Mouse (Mus musculus) Patski (cell line): ENCODE data around the gene Actl11. TPM values are rescaled to one million over a fixed set of nuclear protein-coding genes. Genes with fewer than 3 reads are reported as not detected.

ENCODE experiments used
- ATAC-seq: fragments of 100-300 bp; one replicate; pipeline ENCODE4 v1.8.0; 2021
- CTCF ChIA-PET: fragments of 350-600 bp; sonication (Branson Sonifier 250); formaldehyde crosslinking; loops from one replicate; lab custom pipeline; 2022; ENCODE audit warnings: inconsistent platforms; lab: Charles Lee
- POLR2A ChIA-PET: fragments of 350-600 bp; sonication (Branson Sonifier 250); formaldehyde crosslinking; loops from one replicate; lab custom pipeline; 2022; ENCODE audit warnings: antibody characterized with exemption, inconsistent platforms; lab: Charles Lee
- DNase-seq: peaks from one replicate; pipeline ENCODE4 v3.0.0-alpha.2; 2011; ENCODE audit warnings: low read depth, low spot score
- H3K27me3 ChIP-seq: fragments of 371-371 bp; one replicate; pipeline ENCODE4 v1.5.1; 2021
- CTCF ChIP-seq: fragments of 100-300 bp; IDR thresholded peaks from one replicate; pipeline ENCODE4 v1.5.1; 2021
- in situ Hi-C: fragments of 300-500 bp; cut with MboI; formaldehyde crosslinking; loops from 3 replicates; pipeline ENCODE4 v1.11.1; 2018; ENCODE audit warnings: low pct_unique_long_range_greater_than_20kb, mixed read lengths
- polyA plus RNA-seq: library from polyadenylated mRNA; unstranded; gene quantifications from one replicate; pipeline ENCODE4 v1.2.3, GENCODE M21; 2021

Gene Actl11
- polyA plus RNA-seq, 1 experiment from 2014 or later = not detected

DNA sequence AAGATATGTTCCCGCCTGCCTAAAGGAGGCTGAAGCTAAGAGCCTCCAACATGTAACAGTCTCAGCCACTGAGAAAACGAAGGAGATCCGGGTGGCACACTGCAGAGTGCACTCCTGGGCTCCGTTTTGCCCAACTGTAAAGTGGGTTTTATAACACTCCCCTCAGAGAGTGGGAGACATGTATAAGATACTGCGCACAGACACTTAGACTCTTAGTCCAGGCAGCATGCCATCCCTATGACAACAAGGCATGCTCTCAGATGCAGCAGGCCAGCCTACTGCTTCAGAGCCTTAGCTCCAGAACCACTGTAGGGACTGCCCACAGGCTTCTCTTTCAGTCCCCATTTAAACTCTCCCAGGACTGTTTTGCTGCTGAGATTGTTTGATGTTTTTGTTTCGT lies 9.4 kb upstream of the Actl11 start:
- POLR2A ChIA-PET = no interaction called here
- DNase-seq (no peak), ATAC-seq (no peak)
- TF ChIP-seq CTCF = no peak
- CTCF ChIA-PET = interaction anchor here (1.8 kb wide), 1 partner anchor 14 kb away, joined by 12 read pairs; no protein-coding TSS in a partner anchor
- no peaks in the 10 kb centered on the region for H3K27me3 ChIP-seq
- in situ Hi-C loops = no loop called here

GRCm38 (mm10) chr9:107919441-107919840 lies 8.8 kb upstream of the Actl11 start:
- ATAC-seq (no peak), DNase-seq (no peak)
- no peaks in the 10 kb centered on the region for H3K27me3 ChIP-seq
- in situ Hi-C loops = no loop called here
- ChIA-PET CTCF (interaction anchor here (1.8 kb wide), 1 partner anchor 14 kb away, joined by 12 read pairs; no protein-coding TSS in a partner anchor), POLR2A (no interaction called here)
- TF ChIP-seq CTCF = no peak

GRCm38 (mm10) chr9:107923021-107923420 lies 5.2 kb upstream of the Actl11 start:
- H3K27me3 ChIP-seq = peaks cover 4% of the 10 kb centered on the region
- in situ Hi-C loops = no loop called here
- CTCF ChIA-PET = interaction anchor here (1.2 to 4.2 kb wide), 3 partner anchors 10 to 18 kb away, joined by 4 to 17 read pairs (median 4); partner anchors contain the start of gene Mst1r
- no peak for TF ChIP-seq CTCF
- ATAC-seq = no peak
- DNase-seq = no peak
- POLR2A ChIA-PET = no interaction called here

DNA sequence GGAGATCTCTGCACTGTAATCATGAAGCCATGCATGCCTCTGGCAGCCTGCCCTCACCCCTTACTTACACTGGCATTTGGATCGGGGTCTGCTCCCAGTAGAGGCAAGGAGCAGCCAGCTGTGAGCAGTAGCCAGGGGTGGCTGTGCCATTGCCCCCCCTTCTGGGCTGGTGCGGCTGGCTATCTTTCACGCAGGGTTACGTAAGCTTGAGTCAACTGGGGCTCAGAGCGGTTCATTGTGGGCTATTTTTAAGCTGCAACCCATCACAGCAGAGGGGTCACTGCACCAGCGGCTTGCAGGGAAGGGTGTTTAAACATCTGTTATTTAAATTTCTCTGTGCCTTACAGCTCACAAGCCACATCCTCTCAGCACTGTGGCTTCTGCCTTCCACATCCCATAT lies 4.3 kb upstream of the Actl11 start:
- H3K27me3 ChIP-seq = peaks cover 10% of the 10 kb centered on the region
- no peak for ATAC-seq
- in situ Hi-C loops = no loop called here

GRCm38 (mm10) chr9:107925251-107925650 lies 3.0 kb upstream of the Actl11 start:
- in situ Hi-C loops = no loop called here
- no peak for ATAC-seq
- no peak for TF ChIP-seq CTCF
- DNase-seq = no peak
- ChIA-PET POLR2A (no interaction called here), CTCF (interaction anchor here (1.5 to 4.2 kb wide), 2 partner anchors 20 to 38 kb away, joined by 4 to 17 read pairs; no protein-coding TSS in a partner anchor)
- peaks cover 10% of the 10 kb centered on the region for H3K27me3 ChIP-seq

More for the DNA sequence above, 4.3 kb upstream of the Actl11 start:
- no peak for TF ChIP-seq CTCF
- no peak for DNase-seq
- ChIA-PET CTCF (interaction anchor here (1.7 to 4.2 kb wide), 2 partner anchors 11 to 19 kb away, joined by 4 to 17 read pairs; no protein-coding TSS in a partner anchor), POLR2A (no interaction called here)

DNA sequence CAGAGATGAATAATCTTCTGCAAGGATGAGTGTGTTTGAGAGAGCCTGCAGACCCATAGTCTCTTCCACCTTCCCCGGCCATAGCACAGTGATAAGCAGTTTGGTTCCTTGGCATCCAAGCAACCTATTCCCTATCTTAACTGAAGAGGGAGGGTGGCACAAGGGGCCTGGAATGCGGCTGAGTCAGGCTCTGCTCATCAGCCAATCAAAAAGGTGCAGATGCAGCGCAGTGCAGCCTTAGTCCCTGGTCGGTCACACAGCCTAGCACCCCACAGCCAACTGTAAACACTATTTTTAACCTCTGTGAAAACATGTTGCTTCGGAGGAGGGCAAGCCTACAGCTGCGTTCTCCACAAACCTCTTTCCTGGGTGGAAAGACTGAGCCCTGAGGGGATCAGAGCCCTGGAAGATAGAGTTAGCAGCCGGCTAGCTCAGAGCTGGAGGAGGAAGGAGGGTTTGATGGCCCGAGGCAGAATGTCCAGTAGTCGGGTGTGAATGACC lies 1.3 kb upstream of the Actl11 start:
- ChIA-PET CTCF (interaction anchor here (4.2 kb wide), 1 partner anchor 22 kb away, joined by 17 read pairs; no protein-coding TSS in a partner anchor), POLR2A (interaction anchor here (0.6 to 1.4 kb wide), 2 partner anchors 13 to 16 kb away, joined by 3 read pairs; no protein-coding TSS in a partner anchor)
- H3K27me3 ChIP-seq = peaks cover 10% of the 10 kb centered on the region
- DNase-seq = no peak
- no peak for ATAC-seq
- in situ Hi-C loops = no loop called here
- no peak for TF ChIP-seq CTCF

DNA sequence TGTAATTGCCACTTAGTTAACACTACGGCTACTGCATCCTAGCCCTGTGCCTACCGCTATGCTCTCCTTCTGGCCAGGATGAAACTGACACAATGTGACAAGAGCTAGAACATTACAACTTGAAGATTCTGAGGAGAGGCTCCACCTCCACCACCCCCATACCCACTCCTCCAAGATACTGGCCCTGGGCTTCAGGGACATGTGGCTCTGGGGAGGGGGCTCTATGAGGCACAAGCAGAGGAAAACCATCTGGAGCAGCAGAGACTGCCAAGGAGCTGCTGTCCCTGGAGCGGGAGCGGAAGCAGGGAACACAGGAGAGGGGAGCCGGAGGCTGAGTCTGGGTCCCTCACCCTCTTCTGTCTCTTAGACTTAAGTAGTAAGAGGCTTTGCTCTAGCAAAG lies 520 bp upstream of the Actl11 start:
- ATAC-seq (no peak), DNase-seq (no peak)
- TF ChIP-seq CTCF = no peak
- ChIA-PET CTCF (no interaction called here), POLR2A (interaction anchor here (1.4 kb wide), 1 partner anchor 12 kb away, joined by 3 read pairs; no protein-coding TSS in a partner anchor)
- H3K27me3 ChIP-seq = peaks cover 12% of the 10 kb centered on the region
- in situ Hi-C loops = no loop called here

GRCm38 (mm10) chr9:107932221-107932620 lies 4.0 kb downstream of the Actl11 start:
- DNase-seq = no peak
- in situ Hi-C loops = no loop called here
- CTCF ChIA-PET = interaction anchor here (0.9 to 1.6 kb wide), 2 partner anchors 10 to 25 kb away, joined by 3 read pairs; no protein-coding TSS in a partner anchor
- H3K27me3 ChIP-seq = peaks cover 21% of the 10 kb centered on the region
- no peak for TF ChIP-seq CTCF
- ATAC-seq = no peak
- POLR2A ChIA-PET = interaction anchor here (1.3 kb wide), 1 partner anchor 24 kb away, joined by 3 read pairs; no protein-coding TSS in a partner anchor

GRCm38 (mm10) chr9:107934146-107934545 lies 5.9 kb downstream of the Actl11 start:
- ChIA-PET POLR2A (no interaction called here), CTCF (no interaction called here)
- DNase-seq = no peak
- peaks cover 24% of the 10 kb centered on the region for H3K27me3 ChIP-seq
- no peak for TF ChIP-seq CTCF
- ATAC-seq = no peak
- in situ Hi-C loops = no loop called here

GRCm38 (mm10) chr9:107935374-107935773 lies 7.1 kb downstream of the Actl11 start, which contains the start of gene Camkv:
TSS of gene Camkv (plus strand) at chr9:107935674.
- peaks cover 31% of the 10 kb centered on the region for H3K27me3 ChIP-seq
- TF ChIP-seq CTCF = no peak
- ChIA-PET POLR2A (no interaction called here), CTCF (no interaction called here)
- DNase-seq (no peak), ATAC-seq (no peak)
- in situ Hi-C loops = no loop called here

GRCm38 (mm10) chr9:107935790-107936214 lies 7.5 kb downstream of the Actl11 start:
- no peak for ATAC-seq

More at GRCm38 (mm10) chr9:107935790-107936214, 7.5 kb downstream of the Actl11 start:
- H3K27me3 ChIP-seq = peaks cover 32% of the 10 kb centered on the region
- ChIA-PET POLR2A (no interaction called here), CTCF (no interaction called here)
- no peak for DNase-seq
- TF ChIP-seq CTCF = no peak
- in situ Hi-C loops = no loop called here
